Mouse (Mus musculus) kidney, postnatal 0 days (tissue): ENCODE data around the gene Pxn. TPM values are rescaled to one million over a fixed set of nuclear protein-coding genes. Genes with fewer than 3 reads are reported as not detected.

Experiments used
- ATAC-seq: fragments of 200-750 bp; cut with Nextera tagmentation; replicated peaks from 2 replicates; pipeline ENCODE4 v1.8.0; 2017; ENCODE audit warnings: low read depth, moderate number of reproducible peaks, moderate TSS enrichment, moderate library complexity; ENCODE audit not compliant: low FRiP score
- DNase-seq: peaks from one replicate; pipeline ENCODE4 v3.0.0-alpha.2; 2016; ENCODE audit warnings: low spot score
- H3K27ac ChIP-seq: fragments of 300-500 bp; sonication (generic); 2 replicates; pipeline ENCODE4 v1.5.1; 2014; ENCODE audit warnings: mild to moderate bottlenecking
- H3K27me3 ChIP-seq: fragments of 300-500 bp; sonication (generic); 2 replicates; pipeline ENCODE4 v1.6.1; 2014; ENCODE audit warnings: low read length, mixed read lengths; ENCODE audit not compliant: insufficient read depth
- H3K36me3 ChIP-seq: fragments of 300-500 bp; sonication (generic); 2 replicates; pipeline ENCODE4 v1.6.1; 2014; ENCODE audit warnings: low read length, mixed read lengths; ENCODE audit not compliant: insufficient read depth
- H3K4me1 ChIP-seq: fragments of 300-500 bp; sonication (generic); replicated peaks from 2 replicates; pipeline ENCODE4 v1.6.1; 2014; ENCODE audit warnings: antibody characterized with exemption, low read length, mixed read lengths; ENCODE audit not compliant: insufficient read depth
- H3K4me2 ChIP-seq: fragments of 300-500 bp; sonication (generic); 2 replicates; pipeline ENCODE4 v1.6.1; 2014; ENCODE audit warnings: mild to moderate bottlenecking, low read length, moderate library complexity, mixed read lengths
- H3K4me3 ChIP-seq: fragments of 300-500 bp; sonication (generic); replicated peaks from 2 replicates; pipeline ENCODE4 v1.5.1; 2014; ENCODE audit warnings: low read depth, low read length
- H3K9ac ChIP-seq: fragments of 300-500 bp; sonication (generic); 2 replicates; pipeline ENCODE4 v1.6.1; 2014; ENCODE audit warnings: low read depth, low read length
- H3K9me3 ChIP-seq: fragments of 300-500 bp; sonication (generic); replicated peaks from 2 replicates; pipeline ENCODE4 v1.6.1; 2016; ENCODE audit warnings: low read length, inconsistent platforms, mixed read lengths
- CTCF ChIP-seq: IDR thresholded peaks from 2 replicates; pipeline ENCODE4 v1.5.1; 2016; ENCODE audit warnings: antibody characterized with exemption, low read depth, mild to moderate bottlenecking, moderate library complexity
- WGBS: fragments of 180-500 bp; shearing (Covaris S2); extraction: QIAGEN DNeasy Blood & Tissue Kit; methylation state at CpG from one replicate; pipeline ENCODE4 v1.1.7; 2014; 5-methylcytosine and 5-hydroxymethylcytosine counted together
- polyA plus RNA-seq: library from polyadenylated mRNA; unstranded; fragments of >200 nt; fragmentation: Nextera tagmentation; extraction: Ambion mirVana; gene quantifications from 2 replicates; pipeline ENCODE4 v1.2.1, GENCODE M21; 2015

Gene Pxn
- polyA plus RNA-seq, 1 experiment from 2014 or later: 48.3 TPM

GRCm38 (mm10) chr5:115520325-115520869 lies 13.9 kb downstream of the Pxn start:
- no peak for ATAC-seq
- H3K27me3 ChIP-seq: no peaks in the 10 kb centered on the region
- H3K36me3 ChIP-seq: 0 out of 2 replicates have a peak, but pooled peaks cover 4% of the 10 kb centered on the region
- DNase-seq: no peak
- 0 out of 2 replicates have a peak overlapping the region, but pooled peaks have one; percentile 27 for H3K9ac ChIP-seq
- H3K9me3 ChIP-seq: no peaks in the 10 kb centered on the region
- no peak for TF ChIP-seq CTCF
- H3K4me2 ChIP-seq: peak overlapping the region; percentile 1; the same call in 1 of the 2 replicates
- H3K4me3 ChIP-seq: no peak overlapping the region
- H3K4me1 ChIP-seq: peaks cover 48% of the 10 kb centered on the region
- H3K27ac ChIP-seq: peak overlapping the region; percentile 78
- WGBS: 51% methylated on average over 21 of the region's 21 CpGs

DNA sequence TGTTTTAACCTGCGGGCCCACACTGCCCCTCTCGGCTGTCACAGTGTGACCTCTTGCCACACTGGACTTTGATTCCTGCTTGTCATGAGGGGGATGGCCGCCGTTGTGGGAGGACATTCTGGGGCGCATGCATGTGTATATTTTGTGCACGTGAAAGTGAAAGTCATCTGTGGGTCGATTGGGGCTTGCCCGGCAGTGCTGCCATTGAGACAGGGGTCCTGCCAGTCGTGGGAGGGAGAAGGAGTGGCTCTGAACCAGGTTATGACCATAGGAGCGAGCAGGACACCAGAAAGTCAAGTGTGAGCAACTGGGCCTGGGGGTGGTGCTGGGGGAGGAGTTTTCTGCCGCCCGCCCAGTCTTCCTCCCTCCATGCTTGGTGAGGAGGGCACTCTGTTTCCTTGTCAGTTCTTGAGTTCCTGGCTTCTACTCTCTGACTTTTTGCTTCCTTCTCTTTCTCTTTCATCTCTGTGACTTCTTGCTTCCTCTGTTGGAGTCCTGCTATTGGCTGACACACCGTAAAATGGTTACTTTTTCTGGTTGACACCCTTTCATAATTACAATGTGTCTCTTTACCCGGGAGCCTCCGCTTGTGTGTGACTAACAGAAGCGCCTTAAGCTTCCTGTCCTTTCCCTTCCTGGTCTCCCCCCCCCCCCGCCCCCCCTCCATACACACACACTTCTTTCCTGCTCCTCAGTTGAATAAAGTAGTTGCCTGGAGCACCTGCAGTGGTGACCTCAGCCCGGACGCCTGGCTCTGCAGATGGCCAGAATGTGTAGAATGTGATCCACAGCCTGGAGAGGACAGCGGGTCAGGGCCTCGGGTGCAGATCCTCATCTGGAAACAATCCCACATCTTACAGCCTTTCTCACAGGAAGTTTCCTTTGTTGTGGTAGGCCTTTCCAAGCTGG lies 15.3 kb downstream of the Pxn start:
- Histone ChIP-seq H3K36me3 (0 out of 2 replicates have a peak, but pooled peaks cover 3% of the 10 kb centered on the region), H3K9me3 (no peaks in the 10 kb centered on the region), H3K27me3 (no peaks in the 10 kb centered on the region), H3K4me2 (peak overlapping the region; percentile 23; the same call in 1 of the 2 replicates), H3K4me3 (no peak overlapping the region), H3K4me1 (peaks cover 60% of the 10 kb centered on the region), H3K9ac (no peak overlapping the region), H3K27ac (peak overlapping the region; percentile 78)
- 27% methylated on average over 21 of the region's 21 CpGs for WGBS
- no peak for DNase-seq
- ATAC-seq: peak; percentile 27; the same call in 1 of the 2 replicates
- TF ChIP-seq CTCF: no peak

DNA sequence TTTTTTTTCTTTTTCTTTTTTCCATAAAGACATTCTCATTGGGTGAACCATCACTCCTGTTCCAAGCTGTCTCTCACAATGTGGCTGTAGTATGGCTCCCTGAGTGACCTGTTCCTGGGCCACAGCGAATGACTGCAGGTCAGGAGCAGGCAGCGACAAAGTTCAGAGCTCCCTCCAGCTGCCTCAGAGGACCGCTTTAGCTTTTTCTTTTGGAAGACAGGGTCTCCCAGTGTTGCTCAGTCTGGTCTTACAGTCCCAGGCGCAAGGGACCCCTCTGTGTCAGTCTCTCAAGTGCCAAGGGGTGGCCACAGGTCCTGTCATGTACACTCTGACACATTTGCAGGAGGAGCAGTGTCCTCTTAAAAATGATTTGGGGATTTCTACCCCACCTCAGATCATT lies 16.1 kb downstream of the Pxn start:
- no peak for TF ChIP-seq CTCF
- Histone ChIP-seq H3K4me3 (no peak overlapping the region), H3K27ac (peak overlapping the region; percentile 78), H3K36me3 (0 out of 2 replicates have a peak, but pooled peaks cover 3% of the 10 kb centered on the region), H3K9me3 (no peaks in the 10 kb centered on the region), H3K4me1 (peaks cover 60% of the 10 kb centered on the region), H3K27me3 (no peaks in the 10 kb centered on the region), H3K4me2 (no peak overlapping the region), H3K9ac (no peak overlapping the region)
- DNase-seq (no peak), ATAC-seq (no peak)
- WGBS: 72% methylated on average over 4 of the region's 4 CpGs

- Histone ChIP-seq H3K9me3 (no peaks in the 10 kb centered on the region), H3K9ac (no peak overlapping the region), H3K27ac (peak overlapping the region; percentile 78), H3K27me3 (no peaks in the 10 kb centered on the region), H3K4me1 (peaks cover 60% of the 10 kb centered on the region), H3K4me3 (no peak overlapping the region), H3K4me2 (no peak overlapping the region), H3K36me3 (0 out of 2 replicates have a peak, but pooled peaks cover 3% of the 10 kb centered on the region)
- DNase-seq (no peak), ATAC-seq (peak; percentile 37; the same call in 1 of the 2 replicates)
- WGBS: 64% methylated on average over 15 of the region's 15 CpGs
- no peak for TF ChIP-seq CTCF
Observed at GRCm38 (mm10) chr5:115522981-115523499, 16.6 kb downstream of the Pxn start.

DNA sequence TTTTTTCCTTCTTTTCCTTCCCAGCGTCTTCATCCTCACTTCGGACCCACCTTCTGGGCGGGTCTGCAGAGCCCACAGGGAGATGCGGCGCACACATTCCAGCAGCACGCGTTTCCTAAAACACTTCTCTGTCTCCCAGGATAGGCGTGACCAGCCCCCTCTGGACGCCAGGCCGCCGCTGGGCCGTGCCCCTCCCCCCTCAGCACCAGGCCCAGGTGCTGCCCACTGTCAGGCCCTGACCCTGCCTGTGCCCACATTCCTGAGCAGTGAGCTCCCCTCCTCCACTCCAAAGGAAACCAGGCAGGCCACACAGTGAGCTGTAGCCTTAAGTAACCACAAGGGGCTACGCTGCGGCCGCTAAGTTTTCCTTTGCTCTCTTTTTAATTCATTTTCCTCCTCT lies 17.5 kb downstream of the Pxn start:
- peak; percentile 60 for TF ChIP-seq CTCF
- H3K36me3 ChIP-seq: 0 out of 2 replicates have a peak, but pooled peaks cover 3% of the 10 kb centered on the region
- H3K4me3 ChIP-seq: no peak overlapping the region
- 10% methylated on average over 15 of the region's 15 CpGs for WGBS
- H3K27ac ChIP-seq: peak overlapping the region; percentile 78
- DNase-seq: peak; percentile 83
- no peaks in the 10 kb centered on the region for H3K27me3 ChIP-seq
- H3K4me1 ChIP-seq: peaks cover 64% of the 10 kb centered on the region
- H3K9me3 ChIP-seq: no peaks in the 10 kb centered on the region
- H3K4me2 ChIP-seq: peak overlapping the region; percentile 21
- no peak overlapping the region for H3K9ac ChIP-seq
- ATAC-seq: peak; percentile 78

DNA sequence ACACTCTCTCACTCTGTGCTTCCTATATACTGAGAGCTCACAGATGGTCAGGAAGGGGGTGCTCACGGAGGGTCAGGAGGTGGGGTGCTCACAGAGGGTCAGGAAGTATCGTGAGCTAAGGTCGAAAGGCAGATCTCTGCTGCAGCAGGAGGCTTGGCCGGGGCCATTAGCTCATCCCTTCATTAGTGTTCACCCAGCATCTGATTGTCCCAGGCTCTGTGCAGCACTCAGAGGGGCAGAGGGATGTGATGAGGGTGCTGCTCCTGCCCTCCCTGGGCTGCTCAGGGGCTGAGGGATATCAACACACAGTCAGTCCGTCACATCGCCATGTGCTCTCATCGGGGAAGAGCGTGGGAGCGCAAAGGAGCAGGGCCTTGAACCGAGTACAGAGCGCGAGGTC lies 18.0 kb downstream of the Pxn start:
- no peak overlapping the region for H3K9ac ChIP-seq
- H3K4me1 ChIP-seq: peaks cover 69% of the 10 kb centered on the region
- H3K4me2 ChIP-seq: peak overlapping the region; percentile 21
- 0 out of 2 replicates have a peak, but pooled peaks cover 3% of the 10 kb centered on the region for H3K36me3 ChIP-seq
- TF ChIP-seq CTCF: no peak
- no peaks in the 10 kb centered on the region for H3K27me3 ChIP-seq
- H3K27ac ChIP-seq: peak overlapping the region; percentile 78; the same call in 1 of the 2 replicates
- H3K4me3 ChIP-seq: no peak overlapping the region
- DNase-seq (no peak), ATAC-seq (peak; percentile 3; the same call in 1 of the 2 replicates)
- WGBS: 32% methylated on average over 12 of the region's 12 CpGs
- no peaks in the 10 kb centered on the region for H3K9me3 ChIP-seq
